Mouse (Mus musculus): ENCODE measurements around the gene Ndufs3. TPM values are rescaled to one million over a fixed set of nuclear protein-coding genes. Genes with fewer than 3 reads are reported as not detected.
A peak's percentile ranks its signal among the peaks of the same experiment; 100 is the strongest.

The Ndufs3 gene
- total and polyA plus RNA-seq, 2 experiments from 2014 or later, result 156 to 248 TPM

DNA sequence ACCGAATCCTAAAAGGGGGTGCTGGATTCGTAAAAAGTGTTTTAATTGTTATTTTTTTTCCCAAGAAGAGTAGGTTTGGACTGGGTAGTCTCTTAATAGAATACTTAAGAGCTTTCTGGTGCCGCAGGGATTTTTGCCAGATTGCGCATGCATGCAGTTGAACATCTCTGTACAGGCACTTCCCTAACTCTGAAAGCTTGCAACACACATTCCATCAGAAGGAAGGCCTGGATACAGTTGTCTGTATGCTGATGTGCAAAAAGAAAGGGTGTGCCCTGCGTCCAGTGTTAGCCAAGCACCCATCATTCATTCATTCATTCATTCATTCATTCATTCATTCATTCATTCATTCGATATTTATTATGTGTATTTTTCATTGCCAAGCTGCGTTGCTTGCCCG, 35.1 kb upstream of the Ndufs3 start:
- H3K27me3 ChIP-seq (ENCODE audit: insufficient read depth, low read length), result no peaks in the 10 kb centered on the region
- H3K4me1 ChIP-seq (ENCODE audit: insufficient read depth), result peaks cover 12% of the 10 kb centered on the region
- no peaks in the 10 kb centered on the region for H3K9me3 ChIP-seq (ENCODE audit: low read length)
- no peaks in the 10 kb centered on the region for H3K36me3 ChIP-seq (ENCODE audit: insufficient read depth)
- peak overlapping the region; percentile 68 for H3K4me2 ChIP-seq (ENCODE audit: low read depth)
- ATAC-seq, result peak; percentile 12; the same call in 1 of the 2 replicates
- peak overlapping the region; percentile 94 for H3K27ac ChIP-seq (ENCODE audit: low read depth, low read length)
- WGBS, result 41% methylated on average over 8 of the region's 8 CpGs
- no peak for TF ChIP-seq CTCF (IDR thresholded peaks at IDR 0.05; ENCODE audit: low read depth)
- peak; percentile 48 for DNase-seq
- H3K9ac ChIP-seq, result peak overlapping the region; percentile 90
- peak overlapping the region; percentile 98 for H3K4me3 ChIP-seq (ENCODE audit: low read depth, low read length)

DNA sequence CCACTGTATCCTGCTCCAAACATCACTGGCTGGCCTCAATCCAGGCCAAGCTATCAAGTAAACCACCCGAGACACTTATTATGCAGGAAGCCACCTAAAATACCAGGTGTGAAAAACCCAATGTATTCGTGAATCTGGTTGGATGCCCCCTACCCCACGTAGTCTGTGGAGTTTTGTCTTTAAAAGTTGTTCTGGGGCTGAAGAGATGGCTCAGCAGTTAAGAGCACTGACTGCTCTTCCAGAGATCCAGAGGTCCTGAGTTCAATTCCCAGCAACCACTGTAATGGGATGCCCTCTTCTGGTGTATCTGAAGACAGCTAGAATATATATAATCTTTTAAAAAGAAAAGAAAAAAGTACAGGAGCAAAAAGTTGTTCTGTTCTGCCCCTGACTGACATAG, 33.7 kb upstream of the Ndufs3 start:
- H3K4me3 ChIP-seq (ENCODE audit: low read depth, low read length), result no peak overlapping the region
- H3K27me3 ChIP-seq (ENCODE audit: insufficient read depth, low read length), result no peaks in the 10 kb centered on the region
- H3K9me3 ChIP-seq (ENCODE audit: low read length), result no peaks in the 10 kb centered on the region
- 71% methylated on average over 3 of the region's 3 CpGs for WGBS
- no peak overlapping the region for H3K4me2 ChIP-seq (ENCODE audit: low read depth)
- no peak overlapping the region for H3K9ac ChIP-seq
- DNase-seq, result no peak
- ATAC-seq, result no peak
- no peak for TF ChIP-seq CTCF (IDR thresholded peaks at IDR 0.05; ENCODE audit: low read depth)
- H3K4me1 ChIP-seq (ENCODE audit: insufficient read depth), result peaks cover 12% of the 10 kb centered on the region
- H3K27ac ChIP-seq (ENCODE audit: low read depth, low read length), result no peak overlapping the region
- no peaks in the 10 kb centered on the region for H3K36me3 ChIP-seq (ENCODE audit: insufficient read depth)

DNA sequence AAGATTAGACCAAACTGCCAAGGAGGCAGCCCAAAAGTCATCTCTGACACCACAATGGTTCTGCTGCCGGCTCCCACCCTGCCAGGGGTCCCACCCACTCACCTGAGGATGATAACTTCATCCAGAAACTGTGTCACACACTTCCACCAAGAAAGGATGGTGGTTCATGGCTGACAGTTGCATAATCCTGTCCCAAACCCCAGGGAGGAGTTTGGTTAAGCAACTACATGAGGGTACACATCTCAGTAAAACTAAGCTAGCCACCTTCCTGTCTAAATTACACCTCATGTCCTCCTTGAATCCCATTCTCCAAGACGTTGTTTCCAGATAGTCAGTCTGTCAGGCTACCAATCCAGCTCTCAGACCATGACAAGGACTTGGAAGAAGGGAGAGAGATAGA, 27.6 kb upstream of the Ndufs3 start:
- Histone ChIP-seq H3K4me3 (ENCODE audit: low read depth, low read length) (no peak overlapping the region), H3K27me3 (ENCODE audit: insufficient read depth, low read length) (no peaks in the 10 kb centered on the region), H3K36me3 (ENCODE audit: insufficient read depth) (no peaks in the 10 kb centered on the region), H3K27ac (ENCODE audit: low read depth, low read length) (no peak overlapping the region), H3K4me2 (ENCODE audit: low read depth) (no peak overlapping the region), H3K4me1 (ENCODE audit: insufficient read depth) (no peaks in the 10 kb centered on the region), H3K9me3 (ENCODE audit: low read length) (no peaks in the 10 kb centered on the region), H3K9ac (no peak overlapping the region)
- ATAC-seq, result no peak
- WGBS, result 82% methylated on average over 2 of the region's 2 CpGs
- DNase-seq, result no peak
- TF ChIP-seq CTCF (IDR thresholded peaks at IDR 0.05; ENCODE audit: low read depth), result no peak

DNA sequence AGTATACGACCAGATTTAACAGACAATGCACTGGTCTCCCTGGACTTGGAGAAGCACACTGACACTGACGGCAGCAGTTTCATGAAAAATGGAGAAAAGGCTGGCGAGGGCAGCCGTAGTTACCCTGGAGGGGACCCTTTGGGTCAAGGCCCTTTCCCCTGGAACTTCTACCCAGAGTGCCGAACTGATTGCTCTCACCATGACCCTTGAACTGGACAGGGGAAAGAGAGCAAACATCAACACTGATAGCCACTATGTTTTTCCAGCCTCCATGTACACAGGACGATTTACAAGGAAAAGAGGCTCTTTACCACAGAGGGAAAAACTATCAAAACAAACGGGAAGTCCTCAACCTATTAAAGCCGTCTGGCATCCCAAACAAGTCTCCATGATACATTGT, 27.2 kb upstream of the Ndufs3 start:
- H3K9me3 ChIP-seq (ENCODE audit: low read length), result no peaks in the 10 kb centered on the region
- H3K36me3 ChIP-seq (ENCODE audit: insufficient read depth), result no peaks in the 10 kb centered on the region
- H3K27ac ChIP-seq (ENCODE audit: low read depth, low read length), result no peak overlapping the region
- H3K4me2 ChIP-seq (ENCODE audit: low read depth), result no peak overlapping the region
- H3K4me1 ChIP-seq (ENCODE audit: insufficient read depth), result no peaks in the 10 kb centered on the region
- DNase-seq (no peak), ATAC-seq (no peak)
- WGBS, result 86% methylated on average over 8 of the region's 8 CpGs
- H3K9ac ChIP-seq, result no peak overlapping the region
- no peaks in the 10 kb centered on the region for H3K27me3 ChIP-seq (ENCODE audit: insufficient read depth, low read length)
- H3K4me3 ChIP-seq (ENCODE audit: low read depth, low read length), result no peak overlapping the region
- no peak for TF ChIP-seq CTCF (IDR thresholded peaks at IDR 0.05; ENCODE audit: low read depth)

DNA sequence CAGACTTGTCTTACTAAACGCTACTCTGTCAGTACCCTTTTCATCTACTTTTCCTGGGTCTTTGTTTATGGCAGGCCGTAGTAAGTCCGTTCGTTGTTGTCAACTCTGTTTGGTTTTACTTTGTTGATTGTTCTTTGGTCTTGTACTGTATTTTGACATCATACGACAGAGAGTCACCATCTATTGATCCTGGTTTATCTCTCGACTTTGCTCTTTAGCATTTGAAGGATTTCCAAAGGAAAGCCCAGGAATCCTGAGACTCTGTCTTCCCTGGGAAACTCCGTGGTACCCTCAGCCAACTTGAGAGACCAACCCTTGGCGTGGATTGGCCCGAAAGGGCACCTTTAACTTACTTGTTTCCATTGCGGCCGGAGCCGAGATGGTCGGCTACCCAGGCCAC, 23.9 kb upstream of the Ndufs3 start:
- no peak for DNase-seq

DNA sequence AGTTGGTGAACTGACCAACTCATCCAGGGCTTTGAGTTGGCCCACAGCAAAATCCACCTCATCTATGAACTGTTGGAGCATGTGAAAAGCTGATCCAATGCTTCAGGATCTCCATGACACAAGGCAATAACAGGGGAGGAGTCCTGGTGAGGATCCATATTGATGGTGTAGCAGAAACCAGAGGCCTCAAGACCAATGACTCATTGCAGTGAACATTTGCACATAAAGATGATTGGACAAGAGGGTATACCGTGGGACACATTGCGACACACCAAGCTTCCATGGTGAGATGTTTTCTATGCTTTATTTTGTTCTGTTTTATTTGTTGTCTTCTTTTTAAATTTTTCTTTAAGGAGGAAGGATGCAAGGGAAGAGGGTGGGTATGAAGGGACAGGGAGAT, 18.0 kb upstream of the Ndufs3 start:
- no peaks in the 10 kb centered on the region for H3K27me3 ChIP-seq (ENCODE audit: insufficient read depth, low read length)
- TF ChIP-seq CTCF (IDR thresholded peaks at IDR 0.05; ENCODE audit: low read depth), result no peak
- H3K36me3 ChIP-seq (ENCODE audit: insufficient read depth), result no peaks in the 10 kb centered on the region
- no peak overlapping the region for H3K9ac ChIP-seq
- DNase-seq, result no peak
- H3K27ac ChIP-seq (ENCODE audit: low read depth, low read length), result no peak overlapping the region
- H3K4me1 ChIP-seq (ENCODE audit: insufficient read depth), result peaks cover 5% of the 10 kb centered on the region; the same call in 1 of the 2 replicates
- H3K4me3 ChIP-seq (ENCODE audit: low read depth, low read length), result no peak overlapping the region
- 96% methylated on average over 2 of the region's 2 CpGs for WGBS
- no peaks in the 10 kb centered on the region for H3K9me3 ChIP-seq (ENCODE audit: low read length)
- no peak for ATAC-seq
- no peak overlapping the region for H3K4me2 ChIP-seq (ENCODE audit: low read depth)

More for the DNA sequence above, 23.9 kb upstream of the Ndufs3 start:
- H3K4me1 ChIP-seq (ENCODE audit: insufficient read depth), result no peaks in the 10 kb centered on the region
- H3K4me2 ChIP-seq (ENCODE audit: low read depth), result no peak overlapping the region
- H3K36me3 ChIP-seq (ENCODE audit: insufficient read depth), result no peaks in the 10 kb centered on the region
- no peak overlapping the region for H3K9ac ChIP-seq
- no peaks in the 10 kb centered on the region for H3K27me3 ChIP-seq (ENCODE audit: insufficient read depth, low read length)
- no peaks in the 10 kb centered on the region for H3K9me3 ChIP-seq (ENCODE audit: low read length)
- no peak for TF ChIP-seq CTCF (IDR thresholded peaks at IDR 0.05; ENCODE audit: low read depth)
- H3K4me3 ChIP-seq (ENCODE audit: low read depth, low read length), result no peak overlapping the region
- no peak for ATAC-seq
- WGBS, result 86% methylated on average over 13 of the region's 13 CpGs
- H3K27ac ChIP-seq (ENCODE audit: low read depth, low read length), result no peak overlapping the region

DNA sequence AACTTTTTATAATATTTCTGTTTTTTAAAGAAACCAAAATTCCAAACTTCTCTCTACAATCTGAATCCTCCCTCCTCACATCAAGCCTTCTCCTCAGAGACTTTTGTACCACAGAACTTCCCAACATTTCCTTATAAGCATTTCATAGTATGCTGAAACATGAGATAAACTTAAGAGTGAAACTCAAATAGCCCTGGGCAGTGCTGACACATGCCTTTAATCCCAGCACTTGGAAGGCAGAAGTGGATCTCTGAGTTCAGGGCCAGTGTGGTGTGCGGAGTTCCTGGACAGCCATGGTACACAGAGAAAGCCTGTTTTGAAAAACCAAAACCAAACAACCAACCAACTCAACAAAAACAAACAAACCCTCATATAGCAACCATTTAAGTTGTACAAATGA, 16.6 kb upstream of the Ndufs3 start:
- Histone ChIP-seq H3K4me2 (ENCODE audit: low read depth) (no peak overlapping the region), H3K9ac (no peak overlapping the region), H3K4me1 (ENCODE audit: insufficient read depth) (peaks cover 11% of the 10 kb centered on the region; the same call in 1 of the 2 replicates), H3K27me3 (ENCODE audit: insufficient read depth, low read length) (no peaks in the 10 kb centered on the region), H3K36me3 (ENCODE audit: insufficient read depth) (no peaks in the 10 kb centered on the region), H3K4me3 (ENCODE audit: low read depth, low read length) (no peak overlapping the region), H3K9me3 (ENCODE audit: low read length) (no peaks in the 10 kb centered on the region), H3K27ac (ENCODE audit: low read depth, low read length) (no peak overlapping the region)
- no peak for ATAC-seq
- no peak for TF ChIP-seq CTCF (IDR thresholded peaks at IDR 0.05; ENCODE audit: low read depth)
- WGBS, result 95% methylated on average over 1 of the region's 1 CpGs
- DNase-seq, result no peak
